Mouse (Mus musculus): Measurements from ENCODE around the gene Csrnp3. TPM values are rescaled to one million over a fixed set of nuclear protein-coding genes. Genes with fewer than 3 reads are reported as not detected.

Gene Csrnp3
- polyA plus RNA-seq, 1 experiment from 2014 or later: 0.64 TPM

DNA sequence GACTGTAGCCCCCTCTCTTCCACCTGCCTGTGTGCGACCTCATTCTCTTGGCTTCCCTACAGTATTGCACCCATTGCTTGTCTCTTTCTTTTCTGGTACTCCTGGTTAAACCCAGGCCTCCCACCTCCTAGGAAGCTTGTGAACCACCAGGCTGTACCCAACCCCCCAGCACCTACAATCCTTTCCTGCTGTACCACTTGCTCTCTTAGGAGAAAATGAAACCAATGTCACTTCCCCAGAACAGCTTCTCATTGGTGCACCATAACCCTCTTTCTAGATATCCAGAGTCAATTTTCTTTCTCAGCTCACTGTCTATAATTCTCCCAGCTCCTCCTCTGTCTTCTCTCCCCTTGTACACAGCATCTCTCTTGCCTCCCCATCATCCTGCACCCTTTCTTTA is 110.2 kb downstream of the Csrnp3 start:
- Histone ChIP-seq H3K27ac (no peak overlapping the region), H3K4me1 (replicated peaks) (peaks cover 2% of the 10 kb centered on the region; the same call in 1 of the 2 replicates), H3K4me2 (no peak overlapping the region), H3K9me3 (replicated peaks) (no peaks in the 10 kb centered on the region), H3K9ac (no peak overlapping the region), H3K36me3 (no peaks in the 10 kb centered on the region), H3K27me3 (no peaks in the 10 kb centered on the region), H3K4me3 (no peak overlapping the region)
- WGBS: 85% methylated on average over 1 of the region's 1 CpGs
- ATAC-seq (replicated peaks; ENCODE audit: insufficient number of reproducible peaks, insufficient read depth, low FRiP score, low read depth): no peak

DNA sequence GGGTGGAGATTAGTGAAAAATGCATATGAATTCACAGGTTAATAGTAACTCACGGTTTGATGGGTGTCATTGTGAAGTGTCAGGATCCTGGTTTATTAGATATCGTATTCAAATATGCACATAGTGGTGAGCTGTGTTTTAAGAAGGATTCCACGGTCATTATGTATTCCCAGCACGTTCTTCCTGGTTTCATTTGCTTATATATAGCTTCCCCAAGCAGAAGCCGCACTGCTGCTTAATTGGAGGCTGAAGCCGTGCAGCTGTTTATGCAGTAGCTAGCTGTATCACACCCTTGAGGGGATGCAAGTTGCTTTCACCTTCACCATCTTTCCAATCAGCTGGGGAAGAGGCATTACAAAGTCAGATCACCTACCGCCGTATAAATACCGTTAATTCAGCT is 111.2 kb downstream of the Csrnp3 start:
- Histone ChIP-seq H3K4me3 (no peak overlapping the region), H3K4me2 (no peak overlapping the region), H3K9ac (no peak overlapping the region), H3K27me3 (no peaks in the 10 kb centered on the region), H3K4me1 (replicated peaks) (peaks cover 2% of the 10 kb centered on the region; the same call in 1 of the 2 replicates), H3K9me3 (replicated peaks) (no peaks in the 10 kb centered on the region), H3K27ac (no peak overlapping the region), H3K36me3 (no peaks in the 10 kb centered on the region)
- 83% methylated on average over 9 of the region's 9 CpGs for WGBS
- ATAC-seq (replicated peaks; ENCODE audit: insufficient number of reproducible peaks, insufficient read depth, low FRiP score, low read depth): no peak

DNA sequence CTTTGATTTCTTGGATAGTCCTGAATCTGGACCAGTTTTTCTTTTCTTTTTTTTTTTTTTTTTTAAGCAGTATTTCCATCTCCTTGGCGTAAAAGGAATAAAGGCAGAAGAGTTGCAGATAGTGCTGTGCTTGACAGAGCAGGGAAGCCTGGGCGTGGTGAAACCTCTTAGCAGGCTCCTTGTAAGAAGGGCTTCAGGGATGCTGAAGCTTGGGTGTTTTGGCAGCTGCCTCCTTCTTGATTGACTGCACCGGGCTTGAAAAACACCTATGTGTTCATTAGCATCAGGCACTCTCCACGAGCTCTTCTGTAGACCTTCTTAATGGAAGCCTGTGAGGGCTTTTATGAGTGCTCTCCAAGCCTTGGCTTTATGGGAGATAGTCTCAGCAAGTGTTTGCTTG is 117.9 kb downstream of the Csrnp3 start:
- ATAC-seq (replicated peaks; ENCODE audit: insufficient number of reproducible peaks, insufficient read depth, low FRiP score, low read depth): no peak
- Histone ChIP-seq H3K4me1 (replicated peaks) (no peaks in the 10 kb centered on the region), H3K27me3 (0 out of 2 replicates have a peak, but pooled peaks cover 3% of the 10 kb centered on the region), H3K36me3 (no peaks in the 10 kb centered on the region), H3K9me3 (replicated peaks) (no peaks in the 10 kb centered on the region), H3K27ac (no peak overlapping the region), H3K4me2 (no peak overlapping the region), H3K4me3 (no peak overlapping the region), H3K9ac (no peak overlapping the region)
- WGBS: 64% methylated on average over 4 of the region's 4 CpGs

DNA sequence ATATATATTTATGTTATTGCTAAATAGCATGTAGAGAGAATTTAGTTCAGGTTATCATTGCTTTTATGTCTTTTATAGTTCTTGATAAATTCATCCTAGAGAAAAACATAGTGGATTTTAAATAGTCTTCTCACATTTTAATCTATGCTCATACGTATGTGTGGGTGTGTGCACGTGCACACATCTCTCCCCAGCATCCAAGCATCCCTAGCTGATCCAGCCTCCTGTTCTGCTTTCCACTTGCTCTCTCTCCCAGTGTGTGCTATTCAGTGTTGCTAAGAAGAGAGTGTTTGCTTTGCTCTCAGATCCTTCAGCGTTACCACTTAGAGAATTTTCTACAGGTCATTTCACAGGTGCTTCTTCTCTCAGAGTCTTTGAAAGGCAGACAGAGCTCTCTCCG is 123.2 kb downstream of the Csrnp3 start:
- ATAC-seq (replicated peaks; ENCODE audit: insufficient number of reproducible peaks, insufficient read depth, low FRiP score, low read depth): no peak

DNA sequence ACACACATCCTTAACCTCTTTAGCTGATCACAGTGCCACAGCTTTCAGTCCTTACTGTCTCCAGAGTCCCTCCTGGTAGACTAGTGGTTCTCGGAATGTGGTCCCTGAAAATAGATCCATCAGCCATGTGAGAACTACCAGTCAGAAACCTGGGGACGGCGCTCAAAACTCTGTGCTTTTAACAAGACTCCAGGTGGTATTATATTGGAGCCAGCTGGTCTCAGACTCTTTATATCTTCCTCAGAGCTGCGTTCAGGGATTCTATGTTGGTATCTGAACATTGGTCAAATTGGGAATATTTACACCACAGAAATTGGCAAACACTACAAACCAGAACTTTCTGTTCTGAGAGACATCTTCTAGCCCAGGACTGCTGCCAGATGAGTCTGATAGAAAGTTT is 128.3 kb downstream of the Csrnp3 start:
- Histone ChIP-seq H3K4me3 (no peak overlapping the region), H3K4me2 (no peak overlapping the region), H3K36me3 (no peaks in the 10 kb centered on the region), H3K9me3 (replicated peaks) (no peaks in the 10 kb centered on the region), H3K9ac (no peak overlapping the region), H3K27ac (no peak overlapping the region), H3K27me3 (peaks cover 36% of the 10 kb centered on the region), H3K4me1 (replicated peaks) (no peaks in the 10 kb centered on the region)
- ATAC-seq (replicated peaks; ENCODE audit: insufficient number of reproducible peaks, insufficient read depth, low FRiP score, low read depth): no peak
- WGBS: 88% methylated on average over 4 of the region's 4 CpGs

More for the DNA sequence above, 123.2 kb downstream of the Csrnp3 start:
- no peaks in the 10 kb centered on the region for H3K9me3 ChIP-seq (replicated peaks)
- no peak overlapping the region for H3K4me3 ChIP-seq
- no peaks in the 10 kb centered on the region for H3K36me3 ChIP-seq
- no peak overlapping the region for H3K4me2 ChIP-seq
- no peak overlapping the region for H3K27ac ChIP-seq
- no peaks in the 10 kb centered on the region for H3K4me1 ChIP-seq (replicated peaks)
- 72% methylated on average over 4 of the region's 4 CpGs for WGBS
- H3K9ac ChIP-seq: no peak overlapping the region
- H3K27me3 ChIP-seq: peaks cover 9% of the 10 kb centered on the region; the same call in 1 of the 2 replicates

DNA sequence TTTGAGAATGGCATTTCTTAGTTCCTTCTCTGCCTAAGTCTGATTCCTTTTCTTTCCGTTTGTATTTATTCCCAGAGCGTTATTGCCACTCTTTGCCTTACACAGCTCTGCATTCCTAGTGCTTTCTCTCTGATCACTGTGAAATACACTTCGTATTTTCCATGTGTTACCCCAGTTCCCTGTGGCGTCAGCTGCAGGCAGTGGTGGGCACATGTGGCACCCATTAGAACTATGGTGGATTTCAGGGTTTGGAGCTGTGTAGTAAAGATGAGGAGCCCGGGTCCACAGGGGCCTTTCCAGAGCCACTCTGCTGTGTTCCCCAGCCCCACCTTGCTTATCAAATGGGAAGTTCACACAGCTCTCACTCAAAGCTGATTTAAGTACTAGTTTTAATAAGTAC is 129.8 kb downstream of the Csrnp3 start:
- H3K9ac ChIP-seq: no peak overlapping the region
- WGBS: 76% methylated on average over 5 of the region's 5 CpGs
- peaks cover 44% of the 10 kb centered on the region for H3K27me3 ChIP-seq
- H3K4me1 ChIP-seq (replicated peaks): peaks cover 13% of the 10 kb centered on the region
- no peak for ATAC-seq (replicated peaks; ENCODE audit: insufficient number of reproducible peaks, insufficient read depth, low FRiP score, low read depth)
- H3K36me3 ChIP-seq: no peaks in the 10 kb centered on the region
- no peaks in the 10 kb centered on the region for H3K9me3 ChIP-seq (replicated peaks)
- no peak overlapping the region for H3K4me2 ChIP-seq
- H3K4me3 ChIP-seq: no peak overlapping the region
- H3K27ac ChIP-seq: no peak overlapping the region

DNA sequence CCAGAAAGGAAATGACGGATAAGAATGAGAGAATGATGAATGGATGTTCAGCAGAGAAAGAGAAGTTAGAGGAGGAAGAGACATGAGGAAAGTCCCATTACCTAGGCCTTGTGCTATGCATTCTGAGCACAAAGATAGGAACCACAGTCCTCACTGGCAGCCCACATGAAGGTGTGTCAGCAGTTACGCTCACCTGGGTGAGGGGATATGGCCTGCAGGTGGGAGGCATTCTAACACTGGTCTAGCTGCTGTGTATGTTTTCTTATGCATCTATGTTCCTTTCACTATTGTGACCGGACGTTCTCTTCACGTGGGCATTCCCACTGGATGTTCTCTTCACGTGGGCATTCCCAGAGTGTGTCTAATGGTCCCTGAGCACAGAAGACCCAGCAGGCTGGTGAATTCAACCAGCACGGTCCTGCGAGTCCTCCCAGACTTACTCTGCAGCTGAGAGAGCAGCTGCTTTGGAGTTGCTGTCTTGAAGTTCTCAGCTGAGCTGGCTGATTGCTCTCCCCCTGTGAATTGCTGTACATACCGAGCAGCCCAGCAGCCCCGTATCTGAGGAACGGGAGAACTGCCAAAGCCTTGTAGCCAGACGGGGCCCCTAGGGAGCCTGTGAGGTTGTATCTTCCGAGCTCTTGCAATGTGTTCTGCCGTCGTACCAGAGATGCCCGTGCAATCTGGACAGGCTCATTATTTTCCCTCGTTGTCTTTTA is 133.9 kb downstream of the Csrnp3 start:
- H3K27ac ChIP-seq: no peak overlapping the region
- peak overlapping the region; percentile 39 for H3K4me2 ChIP-seq
- H3K4me1 ChIP-seq (replicated peaks): peaks cover 13% of the 10 kb centered on the region
- no peaks in the 10 kb centered on the region for H3K36me3 ChIP-seq
- WGBS: 42% methylated on average over 17 of the region's 17 CpGs
- no peaks in the 10 kb centered on the region for H3K9me3 ChIP-seq (replicated peaks)
- ATAC-seq (replicated peaks; ENCODE audit: insufficient number of reproducible peaks, insufficient read depth, low FRiP score, low read depth): peak; percentile 76
- H3K9ac ChIP-seq: no peak overlapping the region
- no peak overlapping the region for H3K4me3 ChIP-seq
- H3K27me3 ChIP-seq: peaks cover 61% of the 10 kb centered on the region

DNA sequence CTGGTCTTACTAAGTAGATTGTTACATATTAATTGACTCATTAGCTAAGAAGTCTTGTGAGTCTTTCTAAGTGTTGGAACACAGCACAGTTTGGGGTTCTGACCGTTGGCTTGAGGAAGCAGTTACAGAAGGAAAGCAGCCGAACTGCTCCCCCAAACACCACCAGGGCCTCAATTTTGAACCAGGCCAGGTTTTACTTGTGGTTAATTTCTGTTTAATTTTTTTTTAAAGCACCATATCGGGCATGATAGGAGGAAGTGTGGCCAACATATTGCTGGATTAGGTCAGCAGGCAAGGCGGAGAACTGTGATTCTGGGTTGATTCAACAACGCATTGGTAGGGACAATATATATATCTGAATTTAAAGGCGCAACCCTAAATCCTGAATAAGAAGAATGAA is 135.9 kb downstream of the Csrnp3 start:
- peaks cover 13% of the 10 kb centered on the region for H3K4me1 ChIP-seq (replicated peaks)
- ATAC-seq (replicated peaks; ENCODE audit: insufficient number of reproducible peaks, insufficient read depth, low FRiP score, low read depth): no peak
- H3K4me3 ChIP-seq: no peak overlapping the region
- H3K4me2 ChIP-seq: no peak overlapping the region
- H3K36me3 ChIP-seq: no peaks in the 10 kb centered on the region
- WGBS: 86% methylated on average over 6 of the region's 6 CpGs
- H3K9me3 ChIP-seq (replicated peaks): no peaks in the 10 kb centered on the region
- H3K27ac ChIP-seq: no peak overlapping the region
- peaks cover 66% of the 10 kb centered on the region for H3K27me3 ChIP-seq
- H3K9ac ChIP-seq: no peak overlapping the region

DNA sequence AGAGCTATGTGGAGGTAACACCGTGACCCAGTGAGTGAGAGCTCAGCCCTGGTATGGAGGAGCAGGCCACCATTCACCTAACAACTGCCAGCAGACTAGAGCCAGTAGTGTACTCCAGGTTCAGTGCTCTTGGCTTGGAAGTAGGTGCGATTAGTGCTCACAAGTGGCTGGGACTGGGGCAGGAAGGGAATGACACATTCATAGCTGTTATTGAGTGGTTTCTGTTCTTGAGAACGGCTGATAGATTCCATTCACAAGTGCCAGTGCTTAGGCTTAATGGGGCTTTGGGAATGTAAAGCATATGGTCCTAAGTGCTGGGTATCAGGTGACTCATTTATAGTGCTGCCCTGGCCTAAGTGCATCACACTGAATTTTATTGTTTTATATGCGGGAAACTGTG is 136.4 kb downstream of the Csrnp3 start:
- Histone ChIP-seq H3K4me3 (no peak overlapping the region), H3K9ac (no peak overlapping the region), H3K9me3 (replicated peaks) (no peaks in the 10 kb centered on the region), H3K36me3 (no peaks in the 10 kb centered on the region), H3K27ac (no peak overlapping the region), H3K4me2 (no peak overlapping the region), H3K27me3 (peaks cover 67% of the 10 kb centered on the region), H3K4me1 (replicated peaks) (peaks cover 13% of the 10 kb centered on the region)
- WGBS: 37% methylated on average over 4 of the region's 4 CpGs
- peak; percentile 53 for ATAC-seq (replicated peaks; ENCODE audit: insufficient number of reproducible peaks, insufficient read depth, low FRiP score, low read depth)

DNA sequence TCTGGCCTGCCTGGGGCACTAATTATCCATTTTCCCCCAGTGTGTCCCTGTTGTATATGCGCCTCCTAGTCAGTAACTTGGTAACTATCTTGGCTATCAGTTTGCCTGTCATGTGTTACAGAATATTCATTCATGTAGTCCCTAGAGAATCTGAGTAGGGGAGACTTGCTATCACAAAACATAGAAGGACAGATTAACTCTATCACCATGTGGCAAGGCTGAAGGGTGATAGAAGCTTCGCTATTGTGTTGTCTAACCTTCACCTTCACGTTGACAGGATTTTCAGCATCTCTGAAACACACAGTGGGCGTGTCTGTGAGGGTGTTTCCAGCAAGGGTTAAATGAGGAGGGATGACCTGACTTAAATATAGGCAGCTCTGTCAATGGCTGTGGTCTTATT is 140.1 kb downstream of the Csrnp3 start:
- ATAC-seq (replicated peaks; ENCODE audit: insufficient number of reproducible peaks, insufficient read depth, low FRiP score, low read depth): no peak
- H3K36me3 ChIP-seq: no peaks in the 10 kb centered on the region
- H3K4me1 ChIP-seq (replicated peaks): no peaks in the 10 kb centered on the region
- WGBS: 50% methylated on average over 4 of the region's 4 CpGs
- no peak overlapping the region for H3K27ac ChIP-seq
- no peak overlapping the region for H3K4me3 ChIP-seq
- no peak overlapping the region for H3K4me2 ChIP-seq
- H3K9ac ChIP-seq: no peak overlapping the region
- peaks cover 70% of the 10 kb centered on the region for H3K27me3 ChIP-seq
- no peaks in the 10 kb centered on the region for H3K9me3 ChIP-seq (replicated peaks)

DNA sequence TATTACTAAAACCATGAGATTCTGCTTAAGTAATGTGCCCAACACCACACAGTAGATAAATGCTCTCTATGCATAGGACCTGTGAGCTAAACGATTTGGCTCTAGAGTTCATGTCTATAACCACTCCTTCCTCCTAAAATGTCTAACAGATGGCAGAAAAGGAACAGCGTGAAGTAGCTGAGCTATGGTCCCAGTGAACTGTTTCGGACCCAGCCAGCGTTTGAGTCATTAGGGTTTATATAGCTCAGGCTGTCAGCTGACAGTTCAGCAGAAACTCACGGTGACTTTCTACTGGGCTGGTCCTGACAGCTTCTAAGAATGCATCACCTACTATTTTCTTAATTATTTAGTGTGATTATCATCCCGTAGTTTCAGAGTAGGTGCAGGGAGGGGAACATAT is 141.5 kb downstream of the Csrnp3 start:
- ATAC-seq (replicated peaks; ENCODE audit: insufficient number of reproducible peaks, insufficient read depth, low FRiP score, low read depth): no peak
- Histone ChIP-seq H3K9ac (no peak overlapping the region), H3K36me3 (no peaks in the 10 kb centered on the region), H3K27me3 (peaks cover 75% of the 10 kb centered on the region), H3K4me1 (replicated peaks) (no peaks in the 10 kb centered on the region), H3K9me3 (replicated peaks) (no peaks in the 10 kb centered on the region), H3K27ac (no peak overlapping the region), H3K4me3 (no peak overlapping the region), H3K4me2 (no peak overlapping the region)
- WGBS: 45% methylated on average over 6 of the region's 6 CpGs

DNA sequence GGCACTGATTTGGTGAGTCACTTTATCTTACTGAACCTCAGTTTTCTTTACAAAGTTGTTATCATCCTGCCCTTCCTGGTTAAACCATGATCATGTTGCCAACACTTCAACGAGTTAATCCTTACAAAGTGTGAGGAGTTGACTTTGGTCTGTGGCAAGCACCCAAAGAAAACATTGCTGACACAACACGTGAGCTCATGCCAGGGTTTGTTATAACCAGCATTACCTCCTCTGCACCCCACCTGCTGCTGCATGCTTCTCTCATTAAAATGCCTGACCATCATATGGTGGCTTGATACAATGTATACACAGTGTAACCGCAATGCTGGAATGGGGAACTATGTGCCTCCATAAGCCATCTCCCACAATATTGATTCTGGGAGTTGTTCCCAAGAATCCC is 142.0 kb downstream of the Csrnp3 start:
- Histone ChIP-seq H3K9ac (no peak overlapping the region), H3K4me3 (no peak overlapping the region), H3K27ac (no peak overlapping the region), H3K4me1 (replicated peaks) (no peaks in the 10 kb centered on the region), H3K27me3 (peaks cover 79% of the 10 kb centered on the region), H3K36me3 (no peaks in the 10 kb centered on the region), H3K9me3 (replicated peaks) (no peaks in the 10 kb centered on the region), H3K4me2 (no peak overlapping the region)
- no peak; the same call in 1 of the 2 replicates for ATAC-seq (replicated peaks; ENCODE audit: insufficient number of reproducible peaks, insufficient read depth, low FRiP score, low read depth)
- 42% methylated on average over 3 of the region's 3 CpGs for WGBS

All from heart, embryonic 15.5 days (tissue).